Mouse (Mus musculus) kidney, postnatal 0 days (tissue): ENCODE data around the gene Usp38. TPM values are rescaled to one million over a fixed set of nuclear protein-coding genes. Genes with fewer than 3 reads are reported as not detected.
A peak's percentile ranks its signal among the peaks of the same experiment; 100 is the strongest.
"Not testable (repeated sequence)": the region's sequence is repeated elsewhere in the genome, so short reads cannot be mapped to it uniquely, and the experiment has no call there.

ENCODE experiments used
- ATAC-seq: fragments of 200-750 bp; cut with Nextera tagmentation; replicated peaks from 2 replicates; pipeline ENCODE4 v1.8.0; 2017; ENCODE audit warnings: low read depth, moderate number of reproducible peaks, moderate TSS enrichment, moderate library complexity; ENCODE audit not compliant: low FRiP score
- DNase-seq: peaks from one replicate; pipeline ENCODE4 v3.0.0-alpha.2; 2016; ENCODE audit warnings: low spot score
- H3K27ac ChIP-seq: fragments of 300-500 bp; sonication (generic); 2 replicates; pipeline ENCODE4 v1.5.1; 2014; ENCODE audit warnings: mild to moderate bottlenecking
- H3K27me3 ChIP-seq: fragments of 300-500 bp; sonication (generic); 2 replicates; pipeline ENCODE4 v1.6.1; 2014; ENCODE audit warnings: low read length, mixed read lengths; ENCODE audit not compliant: insufficient read depth
- H3K36me3 ChIP-seq: fragments of 300-500 bp; sonication (generic); 2 replicates; pipeline ENCODE4 v1.6.1; 2014; ENCODE audit warnings: low read length, mixed read lengths; ENCODE audit not compliant: insufficient read depth
- H3K4me1 ChIP-seq: fragments of 300-500 bp; sonication (generic); replicated peaks from 2 replicates; pipeline ENCODE4 v1.6.1; 2014; ENCODE audit warnings: antibody characterized with exemption, low read length, mixed read lengths; ENCODE audit not compliant: insufficient read depth
- H3K4me2 ChIP-seq: fragments of 300-500 bp; sonication (generic); 2 replicates; pipeline ENCODE4 v1.6.1; 2014; ENCODE audit warnings: mild to moderate bottlenecking, low read length, moderate library complexity, mixed read lengths
- H3K4me3 ChIP-seq: fragments of 300-500 bp; sonication (generic); replicated peaks from 2 replicates; pipeline ENCODE4 v1.5.1; 2014; ENCODE audit warnings: low read depth, low read length
- H3K9ac ChIP-seq: fragments of 300-500 bp; sonication (generic); 2 replicates; pipeline ENCODE4 v1.6.1; 2014; ENCODE audit warnings: low read depth, low read length
- H3K9me3 ChIP-seq: fragments of 300-500 bp; sonication (generic); replicated peaks from 2 replicates; pipeline ENCODE4 v1.6.1; 2016; ENCODE audit warnings: low read length, inconsistent platforms, mixed read lengths
- CTCF ChIP-seq: IDR thresholded peaks from 2 replicates; pipeline ENCODE4 v1.5.1; 2016; ENCODE audit warnings: antibody characterized with exemption, low read depth, mild to moderate bottlenecking, moderate library complexity
- WGBS: fragments of 180-500 bp; shearing (Covaris S2); extraction: QIAGEN DNeasy Blood & Tissue Kit; methylation state at CpG from one replicate; pipeline ENCODE4 v1.1.7; 2014; 5-methylcytosine and 5-hydroxymethylcytosine counted together
- polyA plus RNA-seq: library from polyadenylated mRNA; unstranded; fragments of >200 nt; fragmentation: Nextera tagmentation; extraction: Ambion mirVana; gene quantifications from 2 replicates; pipeline ENCODE4 v1.2.1, GENCODE M21; 2015

Usp38 gene
- 15.3 and 15.8 TPM in 2 replicates for polyA plus RNA-seq

DNA sequence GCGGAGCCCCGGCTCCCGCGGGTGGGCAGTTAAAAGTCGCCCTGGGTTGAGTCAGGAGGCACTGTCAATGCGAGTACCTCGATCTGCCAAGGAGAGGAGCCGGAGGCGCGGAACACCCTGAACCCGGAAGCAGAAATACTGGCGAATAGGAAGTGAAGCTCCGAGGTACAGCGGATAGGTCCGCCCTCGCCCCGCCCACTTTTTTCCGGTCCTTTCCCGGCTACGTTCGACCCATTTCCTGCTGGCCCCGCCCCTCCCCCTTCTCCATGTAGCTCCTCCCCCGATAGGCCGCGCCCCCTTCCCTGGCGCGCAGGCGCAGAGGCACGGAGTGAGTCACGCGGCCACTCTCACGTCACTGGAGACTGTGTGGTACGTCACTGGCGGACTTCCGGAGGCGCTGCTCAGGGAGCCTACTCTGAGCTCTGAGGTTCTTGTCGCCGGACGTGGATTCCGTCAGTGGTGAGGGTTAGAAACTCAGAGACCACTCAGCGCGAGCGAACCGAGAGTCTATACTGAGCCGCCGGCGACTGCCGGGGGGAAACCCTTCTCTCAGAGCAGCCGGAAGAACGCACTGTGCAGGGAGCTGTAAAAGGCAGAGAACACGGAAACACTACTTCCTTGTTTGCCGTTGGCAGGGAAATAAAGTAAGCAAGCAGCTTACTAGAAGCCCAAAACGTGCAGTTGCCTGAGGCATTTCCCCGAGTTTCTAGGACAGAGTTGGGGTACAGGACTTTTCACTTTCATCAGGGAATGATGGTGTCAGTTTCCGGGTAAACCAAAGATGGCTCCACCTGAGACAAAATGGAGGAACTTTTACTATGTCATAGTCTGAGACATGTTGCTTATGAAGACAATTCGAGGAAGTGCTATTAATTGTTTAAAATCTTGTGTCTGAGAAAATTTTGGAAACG is at the start of gene Usp38:
Usp38 (minus strand) TSS at position 140 of the 911 bp plus-strand sequence.
- 3% methylated on average over 57 of the region's 57 CpGs for WGBS
- peak; percentile 100 for DNase-seq
- H3K27ac ChIP-seq = peak within 1 kb of the TSS; percentile 96
- H3K9ac ChIP-seq = peak within 1 kb of the TSS; percentile 89
- no peaks in the 10 kb centered on the region for H3K9me3 ChIP-seq
- no peak for TF ChIP-seq CTCF
- H3K27me3 ChIP-seq = no peaks in the 10 kb centered on the region
- 0 out of 2 replicates have a peak, but pooled peaks cover 2% of the 10 kb centered on the region for H3K4me1 ChIP-seq
- H3K4me2 ChIP-seq = peak within 1 kb of the TSS; percentile 96
- ATAC-seq = peak; percentile 98
- H3K4me3 ChIP-seq = peak within 1 kb of the TSS; percentile 89
- no peaks in the 10 kb centered on the region for H3K36me3 ChIP-seq

DNA sequence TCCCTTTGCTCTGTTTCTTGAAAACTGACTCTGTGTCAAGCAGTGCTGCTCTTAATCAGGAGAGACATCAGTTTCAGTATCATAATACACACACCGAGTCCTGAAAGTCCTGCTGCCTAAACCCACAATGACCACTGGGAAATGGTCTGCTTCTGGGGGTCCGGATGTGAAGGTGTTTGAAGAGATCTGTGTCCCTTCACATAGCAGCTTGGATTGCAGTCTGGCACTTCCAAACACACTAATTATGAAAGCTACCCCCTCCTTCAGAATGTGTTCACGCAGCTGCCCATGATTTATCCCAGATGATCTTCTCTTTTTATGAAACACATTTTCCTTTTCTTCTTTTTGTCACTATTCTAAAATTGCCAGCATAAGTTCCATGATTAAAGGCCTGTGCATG is 47.8 kb upstream of the Usp38 start:
- 57% methylated on average over 3 of the region's 3 CpGs for WGBS
- TF ChIP-seq CTCF = no peak
- no peaks in the 10 kb centered on the region for H3K9me3 ChIP-seq
- DNase-seq = no peak
- no peaks in the 10 kb centered on the region for H3K36me3 ChIP-seq
- no peak overlapping the region for H3K9ac ChIP-seq
- no peaks in the 10 kb centered on the region for H3K4me1 ChIP-seq
- no peak overlapping the region for H3K27ac ChIP-seq
- H3K4me3 ChIP-seq = no peak overlapping the region
- no peak for ATAC-seq
- H3K27me3 ChIP-seq = no peaks in the 10 kb centered on the region
- no peak overlapping the region for H3K4me2 ChIP-seq

DNA sequence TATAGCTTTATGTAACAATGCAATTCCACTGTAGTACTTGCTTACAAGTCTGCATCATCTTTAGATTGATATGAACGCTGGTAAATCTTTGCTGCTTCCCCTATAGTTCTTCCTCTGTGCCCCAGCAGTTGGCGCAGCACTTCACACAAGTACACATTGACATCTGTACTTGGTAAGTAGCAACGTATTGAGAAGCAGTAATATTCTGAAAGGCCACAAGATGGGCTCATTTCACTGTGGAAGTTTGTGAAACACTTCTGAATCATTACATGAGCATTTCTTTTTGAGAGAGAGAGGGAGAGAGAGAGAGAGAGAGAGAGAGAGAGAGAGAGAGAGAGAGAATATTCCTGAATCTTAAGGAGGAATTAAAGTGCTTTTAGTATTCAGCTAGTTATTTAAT is 47.2 kb upstream of the Usp38 start:
- ATAC-seq (no peak; the same call in 1 of the 2 replicates), DNase-seq (peak; percentile 87)
- Histone ChIP-seq H3K9ac (no peak overlapping the region), H3K4me2 (no peak overlapping the region), H3K4me1 (no peaks in the 10 kb centered on the region), H3K27me3 (no peaks in the 10 kb centered on the region), H3K27ac (no peak overlapping the region), H3K36me3 (no peaks in the 10 kb centered on the region), H3K9me3 (no peaks in the 10 kb centered on the region), H3K4me3 (no peak overlapping the region)
- peak; percentile 80 for TF ChIP-seq CTCF
- WGBS = 18% methylated on average over 3 of the region's 3 CpGs

DNA sequence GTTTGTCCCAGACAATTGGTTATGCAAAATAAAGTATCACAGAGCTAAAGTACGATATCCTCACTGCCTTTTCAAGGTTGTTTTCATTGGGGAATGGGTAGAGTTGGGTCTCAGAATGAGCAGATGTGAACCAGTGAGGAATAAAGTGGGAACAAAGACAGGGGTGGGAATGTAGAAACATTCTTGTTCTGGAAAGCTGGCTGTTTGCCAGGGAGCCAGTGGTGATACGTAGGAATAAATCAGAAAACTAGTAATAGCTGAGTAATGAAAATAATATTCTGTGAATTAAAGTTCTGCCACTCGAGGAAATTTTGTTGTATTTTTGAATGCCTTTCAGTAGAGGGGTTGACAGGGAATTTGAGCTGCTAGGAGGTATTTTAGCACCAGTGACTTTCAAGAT is 29.5 kb upstream of the Usp38 start:
- DNase-seq = no peak
- no peak for TF ChIP-seq CTCF
- Histone ChIP-seq H3K9ac (no peak overlapping the region), H3K4me3 (no peak overlapping the region), H3K4me1 (no peaks in the 10 kb centered on the region), H3K36me3 (no peaks in the 10 kb centered on the region), H3K27ac (no peak overlapping the region), H3K9me3 (no peaks in the 10 kb centered on the region), H3K27me3 (no peaks in the 10 kb centered on the region), H3K4me2 (no peak overlapping the region)
- ATAC-seq = no peak
- 42% methylated on average over 3 of the region's 3 CpGs for WGBS

DNA sequence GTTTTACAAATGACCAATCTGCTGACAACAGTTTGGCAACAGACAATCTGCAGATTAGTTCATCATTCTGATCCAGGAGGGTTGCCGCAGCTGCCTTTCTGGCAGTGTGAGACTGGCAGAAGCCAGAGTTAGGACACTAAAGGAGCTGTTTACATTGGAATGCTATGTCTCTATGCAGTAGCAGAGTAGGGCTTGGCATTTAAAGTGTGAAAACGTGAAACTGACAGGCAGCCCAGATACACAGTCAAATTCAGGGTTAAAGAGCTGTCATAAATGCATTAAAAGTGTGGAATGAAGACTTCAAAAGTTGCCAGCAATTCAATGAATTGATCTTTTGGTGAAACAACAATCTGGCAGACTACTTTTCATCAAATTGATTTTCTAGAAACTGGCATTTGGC is 13.3 kb upstream of the Usp38 start:
- no peaks in the 10 kb centered on the region for H3K4me1 ChIP-seq
- WGBS = 47% methylated on average over 2 of the region's 2 CpGs
- no peak for TF ChIP-seq CTCF

DNA sequence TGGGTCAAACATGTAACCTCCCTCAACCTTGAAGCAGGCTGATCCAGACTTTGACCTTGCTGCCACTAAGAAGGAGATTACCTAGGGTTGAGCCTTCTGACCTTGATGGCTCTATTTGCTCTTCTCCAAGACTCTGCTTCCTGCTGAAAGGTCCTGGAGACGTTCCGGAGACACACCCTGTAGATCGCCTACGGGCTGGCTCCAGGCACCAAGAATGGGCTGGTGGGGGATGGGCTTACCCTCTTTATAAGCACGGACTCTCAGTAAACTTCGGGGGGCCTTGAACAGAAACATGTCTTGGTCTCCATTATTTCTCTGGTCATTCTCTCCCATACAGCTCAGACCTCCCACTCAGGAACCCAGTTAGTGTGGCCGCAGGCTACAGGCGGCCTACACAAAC is 2.8 kb upstream of the Usp38 start:
- not testable (repeated sequence) for H3K4me1 ChIP-seq, H3K36me3 ChIP-seq, H3K9me3 ChIP-seq, H3K4me2 ChIP-seq, H3K27ac ChIP-seq, H3K9ac ChIP-seq, ATAC-seq, H3K4me3 ChIP-seq, H3K27me3 ChIP-seq, DNase-seq
- 92% methylated on average over 8 of the region's 8 CpGs for WGBS

More for the DNA sequence above, 13.3 kb upstream of the Usp38 start:
- Histone ChIP-seq H3K4me2 (no peak overlapping the region), H3K4me3 (no peak overlapping the region), H3K9ac (no peak overlapping the region), H3K27ac (no peak overlapping the region), H3K36me3 (no peaks in the 10 kb centered on the region), H3K27me3 (no peaks in the 10 kb centered on the region), H3K9me3 (peaks cover 3% of the 10 kb centered on the region; the same call in 1 of the 2 replicates)
- no peak for ATAC-seq
- DNase-seq = no peak
